Mouse (Mus musculus) erythroid progenitor cell, adult 5-6 weeks (primary cell): ENCODE data around the gene Repin1. TPM values are rescaled to one million over a fixed set of nuclear protein-coding genes. Genes with fewer than 3 reads are reported as not detected.

Source experiments
- ATAC-seq: replicated peaks from 2 replicates; pipeline ENCODE4 v1.8.0; 2016; ENCODE audit warnings: moderate number of reproducible peaks, mild to moderate bottlenecking, moderate TSS enrichment, inconsistent platforms; ENCODE audit not compliant: poor library complexity, low FRiP score, severe bottlenecking
- total RNA-seq, 2 experiments: library from RNA; stranded (forward) in 1 of 2; stranded (reverse) in 1 of 2; fragments of 150-400 nt in 1 of 2; fragments of 186-747, 209-891 nt in 1 of 2; gene quantifications; 2 replicates each; pipeline versions ENCODE4 v1.2.3 to v1.2.4; 2015 to 2017; ENCODE audit warnings: low replicate concordance in 2 of 2

Repin1 gene
- not detected in 2 replicates for total RNA-seq (2015; ENCODE audit: low replicate concordance)
- 0.77 and 1.7 TPM in 2 replicates for total RNA-seq (2017; ENCODE audit: low replicate concordance)

GRCm38 (mm10) chr6:48593158-48594042 is at the start of gene Repin1, which contains the start of gene Gm44965:
Gene Repin1, plus strand, starts transcription at chr6:48593883.
Gene Gm44965, plus strand, starts transcription at chr6:48593941.
- ATAC-seq, result no peak

GRCm38 (mm10) chr6:48545251-48545650 is 48.4 kb upstream of the Repin1 start:
- ATAC-seq, result no peak

GRCm38 (mm10) chr6:48546271-48546670 is 47.4 kb upstream of the Repin1 start:
- ATAC-seq, result no peak

DNA sequence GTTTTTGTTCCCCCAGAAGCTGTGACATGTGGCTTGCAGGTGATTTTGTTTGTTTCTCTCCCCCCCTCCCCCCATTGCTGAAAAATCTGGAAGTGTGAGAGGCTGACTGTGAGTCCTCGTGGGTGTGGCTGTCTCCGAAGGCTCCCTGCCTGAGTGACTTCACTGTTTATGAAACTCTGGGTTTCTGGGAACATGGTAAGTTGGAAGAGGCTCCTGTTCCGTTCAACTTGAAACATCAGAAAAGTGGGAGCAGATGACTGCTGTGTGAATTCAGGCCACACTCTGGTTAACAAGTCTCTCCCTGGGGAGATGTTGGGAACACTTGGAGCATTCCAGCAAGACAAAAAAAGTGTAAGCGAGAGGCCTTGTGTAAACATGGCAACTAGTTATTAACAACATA is 46.8 kb upstream of the Repin1 start:
- ATAC-seq, result no peak

- no peak for ATAC-seq
Measured at GRCm38 (mm10) chr6:48548314-48548713, 45.4 kb upstream of the Repin1 start.

DNA sequence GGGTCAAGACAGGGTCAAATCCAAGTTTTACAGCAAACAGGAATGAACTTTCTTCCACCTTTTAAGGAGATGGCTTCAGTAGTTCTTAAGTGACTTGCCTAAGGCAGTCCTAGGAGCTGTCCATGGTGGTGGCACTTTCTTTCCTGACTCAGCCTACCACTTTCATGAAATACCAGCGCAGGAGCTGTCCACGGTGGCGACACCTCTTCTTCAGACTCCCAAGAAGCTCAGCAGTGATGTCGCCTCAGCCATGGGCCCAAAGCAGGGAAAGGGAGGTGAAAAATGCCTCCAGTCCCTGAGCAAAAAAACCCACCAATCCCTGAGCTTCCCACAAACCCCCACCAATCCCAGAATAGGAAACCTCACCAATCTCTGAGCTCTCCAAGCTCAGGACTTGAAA is 40.8 kb upstream of the Repin1 start:
- no peak for ATAC-seq

DNA sequence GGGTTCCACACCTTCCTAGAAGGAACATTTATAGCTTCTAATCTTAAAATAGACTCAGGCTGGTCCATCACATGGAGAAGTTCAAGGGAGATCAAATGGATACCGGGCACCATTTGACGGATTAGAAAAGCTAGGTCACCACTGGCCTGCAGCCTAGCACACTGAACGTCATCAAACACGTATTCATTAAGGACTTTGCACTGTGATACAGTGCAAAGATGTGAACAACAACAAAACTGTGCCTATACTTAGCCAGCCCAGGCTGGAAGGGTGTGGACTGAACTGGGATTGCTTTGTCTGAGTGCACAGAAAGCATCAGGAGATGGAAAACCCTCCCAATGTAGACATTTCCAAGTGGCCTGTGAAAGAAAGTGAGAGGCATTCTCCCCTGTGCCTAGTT is 39.9 kb upstream of the Repin1 start:
- no peak for ATAC-seq

DNA sequence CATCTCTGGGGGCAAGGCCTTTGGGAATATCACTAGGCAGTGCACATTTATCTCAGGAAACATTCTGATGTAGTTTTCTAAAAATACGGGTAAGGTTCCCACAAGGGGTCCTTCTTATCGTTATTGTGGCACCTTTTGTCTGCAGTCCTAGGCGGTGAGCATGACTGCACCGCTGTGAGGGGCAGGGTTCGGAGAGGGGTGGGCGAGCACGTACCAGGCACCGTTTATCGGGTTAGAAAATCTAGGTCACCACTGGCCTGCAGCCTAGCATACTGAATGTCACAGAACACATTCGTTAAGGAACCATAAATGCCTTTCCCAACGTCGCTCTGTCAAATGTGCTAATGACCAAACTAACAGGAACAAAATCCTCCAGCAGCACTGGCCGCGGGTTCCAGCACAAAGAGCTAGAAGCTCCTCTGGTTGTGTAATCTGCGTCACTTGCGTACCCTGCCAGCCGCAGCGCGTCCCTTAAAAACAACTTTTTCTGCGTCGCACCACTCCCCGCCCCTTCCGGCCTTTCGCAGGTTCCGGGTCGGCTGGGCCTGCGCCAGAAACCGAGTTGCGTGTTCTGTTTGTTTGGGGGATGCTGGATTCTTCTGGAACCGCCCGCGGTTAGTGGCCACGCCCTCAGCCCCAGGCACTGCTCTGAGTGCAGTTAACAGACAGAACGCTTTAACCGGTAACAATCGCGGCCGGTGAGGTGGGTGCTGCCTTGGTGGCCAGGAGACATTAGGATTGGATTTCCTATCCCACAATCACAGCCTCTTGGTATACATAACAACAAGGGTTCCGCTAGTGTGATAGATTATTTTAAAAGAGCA is 39.2 kb upstream of the Repin1 start, which contains the start of gene Lrrc61:
TSS of gene Lrrc61 (plus strand) at position 517 of the 824 bp plus-strand sequence.
- ATAC-seq, result peak; percentile 74

GRCm38 (mm10) chr6:48555104-48555890 is 38.4 kb upstream of the Repin1 start:
- ATAC-seq, result no peak

GRCm38 (mm10) chr6:48555956-48556355 is 37.7 kb upstream of the Repin1 start:
- ATAC-seq, result no peak

- no peak for ATAC-seq
Measured at GRCm38 (mm10) chr6:48565693-48566310, 27.9 kb upstream of the Repin1 start.

DNA sequence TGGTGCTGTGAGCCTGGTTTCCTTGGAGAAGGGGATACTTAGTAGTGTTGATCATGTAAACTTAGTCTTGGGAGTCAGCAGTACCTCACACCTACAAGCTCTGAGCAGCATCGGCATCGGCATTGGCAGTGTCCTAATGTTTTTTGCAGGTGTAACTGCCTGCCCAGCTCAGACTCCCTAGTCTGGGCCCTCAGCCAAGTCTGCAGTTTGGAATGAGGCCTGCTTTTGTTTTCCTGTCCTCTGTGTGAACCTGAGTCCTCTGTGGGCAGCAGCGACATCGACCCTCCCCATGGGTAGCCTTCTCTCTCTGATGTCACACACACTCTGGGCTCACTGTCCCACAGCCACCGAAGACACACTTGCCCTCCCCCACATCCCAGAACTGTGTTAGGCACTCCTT is 27.4 kb upstream of the Repin1 start:
- ATAC-seq, result no peak

- no peak for ATAC-seq
Measured at GRCm38 (mm10) chr6:48568036-48568984, 25.4 kb upstream of the Repin1 start.

DNA sequence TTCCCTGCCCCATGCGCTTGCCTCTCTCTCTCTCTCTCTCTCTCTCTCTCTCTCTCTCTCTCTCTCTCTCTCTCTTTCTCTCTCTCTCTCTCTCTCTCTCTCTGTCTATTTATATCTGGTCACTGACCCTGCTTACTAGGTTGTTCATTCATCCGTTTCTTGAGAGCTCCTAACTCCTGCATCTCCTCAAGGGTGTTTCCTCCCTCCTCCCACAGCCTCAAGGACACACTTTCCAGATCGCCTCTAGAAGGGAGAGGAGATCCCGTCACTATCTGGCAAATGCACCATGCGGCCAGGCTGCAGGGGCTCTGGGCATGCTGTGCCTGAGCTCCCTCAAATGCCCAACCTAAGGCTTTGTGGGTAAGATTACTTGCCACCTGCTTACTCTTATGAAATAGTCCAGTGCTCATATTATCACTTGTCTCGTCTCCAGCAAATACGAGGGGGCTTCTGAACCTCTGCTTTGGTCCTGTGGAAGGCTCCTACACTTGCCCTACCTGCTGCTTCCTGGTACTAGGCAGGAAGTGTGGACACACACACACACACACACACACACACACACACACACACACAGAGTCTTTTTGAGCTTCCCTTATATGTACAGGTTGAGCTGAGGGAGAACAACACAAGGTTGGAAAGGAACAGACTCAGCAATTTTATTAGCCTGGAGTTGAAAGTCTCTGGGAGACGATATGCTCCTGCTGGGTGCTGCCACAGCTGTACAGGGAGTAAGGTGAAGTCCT is 24.4 kb upstream of the Repin1 start:
- ATAC-seq, result no peak

- no peak for ATAC-seq
Measured at GRCm38 (mm10) chr6:48572014-48572413, 21.7 kb upstream of the Repin1 start.

GRCm38 (mm10) chr6:48572572-48573061 is 21.1 kb upstream of the Repin1 start, which contains the start of gene Rarres2:
Gene Rarres2, minus strand, starts transcription at chr6:48572789.
- no peak for ATAC-seq

- no peak for ATAC-seq
Measured at GRCm38 (mm10) chr6:48573280-48573679, 20.4 kb upstream of the Repin1 start.
